Mouse (Mus musculus) bone marrow, adult 2 months (tissue): ENCODE measurements around the gene Six1. TPM values are rescaled to one million over a fixed set of nuclear protein-coding genes. Genes with fewer than 3 reads are reported as not detected.
"Not testable (repeated sequence)": the region's sequence is repeated elsewhere in the genome, so short reads cannot be mapped to it uniquely, and the experiment has no call there.

Experiments
- H3K27ac ChIP-seq: fragments of 200-500 bp; 2 replicates; pipeline ENCODE4 v1.5.1; 2012; ENCODE audit warnings: low read depth, mild to moderate bottlenecking, control low read depth, inconsistent platforms, low read length; ENCODE audit not compliant: control insufficient read depth, poor library complexity, insufficient read depth
- H3K4me1 ChIP-seq: fragments of 200-500 bp; 2 replicates; pipeline ENCODE4 v1.6.1; 2011; ENCODE audit warnings: low read length; ENCODE audit not compliant: control insufficient read depth, insufficient read depth
- H3K4me3 ChIP-seq: fragments of 200-500 bp; replicated peaks from 2 replicates; pipeline ENCODE3; 2011; ENCODE audit warnings: mild to moderate bottlenecking, low read depth, low read length, control low read depth; ENCODE audit not compliant: control insufficient read depth
- CTCF ChIP-seq: fragments of 200-500 bp; IDR thresholded peaks from 2 replicates; pipeline ENCODE4 v1.5.1; 2011; ENCODE audit warnings: low read length, control low read depth; ENCODE audit not compliant: control insufficient read depth, insufficient read depth
- POLR2A ChIP-seq: fragments of 200-500 bp; IDR thresholded peaks from 2 replicates; pipeline ENCODE4 v1.6.1; 2011; ENCODE audit warnings: low read depth, mild to moderate bottlenecking, control low read depth, low read length, borderline replicate concordance; ENCODE audit not compliant: control insufficient read depth
- WGBS: fragments of 180-500 bp; shearing (Covaris S2); methylation state at CpG from one replicate; pipeline ENCODE4 v1.1.7; 2018; 5-methylcytosine and 5-hydroxymethylcytosine counted together
- polyA plus RNA-seq: library from polyadenylated mRNA; stranded (reverse); fragments of >200 nt; gene quantifications from 2 replicates; pipeline ENCODE4 v1.2.4, GENCODE M21; 2011; ENCODE audit warnings: low replicate concordance; ENCODE audit not compliant: missing spikeins, insufficient read depth, insufficient read length

Gene Six1
- polyA plus RNA-seq, 1 experiment: 2.7 TPM

DNA sequence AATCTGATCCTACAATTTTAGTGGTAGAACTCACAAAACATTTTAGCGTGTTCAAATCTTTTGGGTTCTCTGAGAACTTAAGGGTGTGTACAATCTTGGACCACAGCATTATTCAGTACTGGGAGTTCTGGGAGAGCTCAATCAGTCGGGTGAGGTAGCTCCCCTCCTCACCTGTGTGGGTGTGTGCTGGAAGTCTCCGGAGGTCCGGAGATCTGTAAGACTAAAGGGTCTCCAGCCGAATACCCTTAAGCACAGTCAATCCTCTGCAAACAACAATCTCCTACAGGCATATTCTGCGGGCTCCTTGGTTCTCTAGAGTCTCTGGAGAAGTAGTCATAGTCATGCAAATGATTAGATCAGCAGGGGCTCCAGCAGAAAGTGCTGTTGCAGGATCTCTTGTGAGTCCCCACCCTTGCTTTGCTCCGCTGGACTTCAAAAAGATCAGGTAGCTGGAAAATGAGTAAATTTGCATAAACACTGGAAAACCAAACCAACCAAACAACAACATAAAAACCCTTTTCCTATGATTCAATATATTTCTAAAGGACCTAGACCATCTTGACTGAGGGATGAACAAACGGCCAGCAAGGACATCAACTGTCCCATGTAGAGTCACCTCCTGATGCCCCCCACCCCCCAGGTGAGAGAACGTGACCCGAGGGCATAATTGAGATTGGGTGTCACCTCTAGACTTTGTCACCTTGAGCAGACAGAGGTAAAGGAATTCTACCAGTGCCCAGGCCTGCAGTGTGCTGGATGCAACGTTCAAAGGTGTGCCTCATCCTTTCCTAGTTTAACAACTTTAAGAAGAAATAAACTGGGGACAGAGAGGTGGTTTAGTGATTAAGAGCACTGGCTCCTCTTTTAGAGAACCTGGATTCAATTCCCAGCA, 32.3 kb upstream of the Six1 start:
- TF ChIP-seq POLR2A (no peak), CTCF (no peak)
- Histone ChIP-seq H3K4me1 (no peaks in the 10 kb centered on the region), H3K4me3 (no peak overlapping the region), H3K27ac (no peak overlapping the region)
- WGBS: 66% methylated on average over 11 of the region's 11 CpGs

GRCm38 (mm10) chr12:73083773-73084172, 30.1 kb upstream of the Six1 start:
- Histone ChIP-seq H3K27ac (no peak overlapping the region), H3K4me1 (no peaks in the 10 kb centered on the region), H3K4me3 (no peak overlapping the region)
- no peak for TF ChIP-seq POLR2A
- no peak for TF ChIP-seq CTCF
- WGBS: 28% methylated on average over 4 of the region's 4 CpGs

DNA sequence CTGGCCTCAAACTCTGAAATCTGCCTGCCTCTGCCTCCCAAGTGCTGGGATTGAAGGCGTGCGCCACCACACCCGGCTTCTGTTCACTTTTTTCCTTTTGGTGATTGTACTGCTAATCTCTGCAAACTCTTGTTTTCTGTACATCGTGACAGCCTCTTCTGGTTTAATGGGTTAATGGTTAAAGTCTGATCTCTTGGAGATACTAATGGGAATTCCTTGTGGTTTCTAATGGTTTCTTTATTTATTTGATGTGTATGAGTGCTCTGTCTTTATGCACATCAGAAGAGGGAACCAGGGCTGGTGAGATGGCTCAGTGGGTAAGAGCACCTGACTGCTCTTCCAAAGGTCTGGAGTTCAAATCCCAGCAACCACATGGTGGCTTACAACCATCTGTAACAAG, 28.1 kb upstream of the Six1 start:
- not testable (repeated sequence) for H3K27ac ChIP-seq, H3K4me1 ChIP-seq, H3K4me3 ChIP-seq
- 83% methylated on average over 4 of the region's 4 CpGs for WGBS

DNA sequence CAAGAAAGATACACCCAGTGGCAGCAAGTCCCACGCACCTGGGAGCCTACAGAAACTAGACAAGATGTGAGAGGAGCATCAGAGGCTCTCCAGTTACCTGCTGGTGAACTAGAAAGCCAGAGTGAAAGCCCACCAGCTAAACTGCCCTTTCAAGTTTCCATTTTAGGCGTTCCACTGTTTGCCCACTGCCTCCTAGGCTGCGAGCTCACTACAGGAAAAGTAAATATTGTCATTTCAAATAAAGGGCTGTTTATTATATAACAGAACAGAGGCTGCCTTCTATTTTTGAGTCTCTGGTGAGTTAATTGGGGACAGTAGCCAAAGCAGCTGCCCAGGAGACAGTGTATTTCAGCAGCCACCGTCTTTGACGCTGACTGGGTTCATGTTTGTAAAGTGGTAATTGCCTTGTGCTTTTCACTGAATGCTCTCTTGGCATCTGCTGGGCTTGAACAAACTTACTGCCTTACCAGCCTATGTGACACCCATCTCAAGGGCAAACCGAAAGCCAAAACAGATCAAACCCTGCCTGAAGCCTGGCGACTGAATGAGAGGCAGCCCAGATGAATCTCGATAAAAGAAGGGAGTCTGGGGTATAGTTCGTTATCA, 7.2 kb upstream of the Six1 start:
- Histone ChIP-seq H3K4me1 (no peaks in the 10 kb centered on the region), H3K4me3 (no peak overlapping the region), H3K27ac (no peak overlapping the region)
- TF ChIP-seq CTCF (no peak), POLR2A (no peak)
- WGBS: 72% methylated on average over 9 of the region's 9 CpGs

DNA sequence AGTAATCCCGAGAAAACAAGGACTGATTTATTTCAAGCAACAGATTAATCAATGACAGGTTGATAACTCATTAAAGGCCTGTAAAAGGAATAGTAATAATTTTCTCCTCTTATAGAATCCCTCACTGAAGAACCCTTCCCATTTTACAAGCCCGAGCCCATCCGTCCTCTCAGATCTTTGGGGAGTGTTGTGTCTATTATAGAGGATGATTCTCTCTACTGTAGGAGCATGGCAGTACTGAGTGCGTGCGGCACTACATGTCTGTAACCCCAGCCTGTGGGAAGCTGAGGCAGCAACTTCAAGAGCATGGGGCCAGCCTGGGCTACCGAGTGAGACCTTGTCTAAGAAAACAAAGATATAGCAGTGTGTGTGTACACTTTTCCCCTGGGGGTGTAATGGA, 3.8 kb upstream of the Six1 start:
- no peak overlapping the region for H3K4me3 ChIP-seq
- 83% methylated on average over 6 of the region's 6 CpGs for WGBS
- TF ChIP-seq POLR2A (no peak), CTCF (no peak)
- no peaks in the 10 kb centered on the region for H3K4me1 ChIP-seq
- H3K27ac ChIP-seq: no peak overlapping the region

DNA sequence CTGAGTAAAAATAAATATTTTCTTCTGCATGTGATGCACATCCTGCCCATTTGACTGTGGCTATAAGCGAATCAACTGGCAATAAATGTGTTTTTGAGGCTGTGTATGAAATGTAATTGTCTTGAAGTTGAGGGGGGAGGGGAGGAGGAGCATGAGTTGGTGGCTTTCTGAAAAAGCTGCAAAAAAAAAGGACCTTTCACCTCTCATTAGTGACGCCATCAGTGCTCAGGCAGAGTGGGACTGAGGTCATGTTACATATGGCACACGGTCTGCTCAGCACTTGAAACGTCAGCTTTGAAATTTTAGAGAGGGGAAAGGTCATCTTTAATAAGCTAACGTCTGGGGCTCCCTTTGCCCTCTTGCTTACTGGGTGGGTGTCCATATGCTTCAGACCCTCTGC, 1.8 kb upstream of the Six1 start:
- H3K4me1 ChIP-seq: no peaks in the 10 kb centered on the region
- no peak for TF ChIP-seq POLR2A
- TF ChIP-seq CTCF: no peak
- no peak overlapping the region for H3K27ac ChIP-seq
- 26% methylated on average over 5 of the region's 5 CpGs for whole genome bisulfite sequencing
- H3K4me3 ChIP-seq: no peak overlapping the region

- Histone ChIP-seq H3K4me3 (no peak overlapping the region), H3K27ac (no peak overlapping the region), H3K4me1 (no peaks in the 10 kb centered on the region)
- WGBS: 32% methylated on average over 15 of the region's 15 CpGs
- TF ChIP-seq CTCF (no peak), POLR2A (no peak)
Measured at GRCm38 (mm10) chr12:73054576-73055185, 994 bp upstream of the Six1 start.

DNA sequence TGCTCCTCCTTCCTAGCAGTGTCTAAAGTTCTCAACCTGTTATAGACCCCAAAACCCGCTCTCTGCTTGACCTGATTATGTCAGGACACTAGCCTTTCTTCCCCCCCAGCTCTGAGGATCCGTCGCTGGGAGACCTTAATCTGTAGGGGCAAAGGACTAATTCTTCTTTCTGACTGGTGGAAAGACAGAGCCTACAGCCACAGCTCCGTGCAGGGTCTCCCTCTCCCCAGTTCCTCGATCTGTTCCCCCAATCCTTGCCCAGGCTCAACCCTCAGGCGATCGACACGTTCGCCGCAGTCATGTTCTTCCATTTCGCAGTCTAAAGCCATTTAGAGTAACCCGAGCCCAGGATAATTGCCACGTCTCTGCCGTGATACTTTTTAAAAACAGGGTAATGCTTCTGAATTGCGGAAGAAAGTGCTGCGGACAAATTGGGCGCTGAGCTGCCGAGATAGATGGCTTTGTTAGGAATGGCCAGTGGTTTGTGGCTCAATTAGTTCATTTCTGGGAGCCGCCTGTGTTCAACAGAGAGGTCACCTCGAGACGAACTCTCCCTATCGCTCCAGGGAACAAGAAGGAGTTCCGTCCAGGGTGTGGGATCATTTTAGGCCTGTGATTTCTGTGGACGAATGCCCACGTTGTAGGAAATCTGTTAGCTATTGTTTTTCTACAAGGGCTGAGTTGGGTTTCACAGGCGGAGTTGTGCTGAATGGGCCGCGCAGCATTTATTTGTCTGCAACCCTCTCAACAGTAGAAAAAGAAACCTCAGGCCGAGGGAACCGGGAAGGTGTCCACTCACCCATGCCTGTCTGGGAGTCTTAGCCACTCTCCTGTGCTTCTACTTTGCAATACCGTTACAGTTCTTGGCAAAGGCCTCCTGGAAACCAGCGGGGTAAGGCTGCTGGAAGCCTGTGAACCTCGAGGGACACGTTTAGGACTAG, 766 bp downstream of the Six1 start:
- TF ChIP-seq CTCF (no peak), POLR2A (no peak)
- 3% methylated on average over 34 of the region's 34 CpGs for WGBS
- Histone ChIP-seq H3K4me3 (no peak overlapping the region), H3K27ac (no peak overlapping the region), H3K4me1 (no peaks in the 10 kb centered on the region)
